Mouse (Mus musculus) forebrain, embryonic 11.5 days (tissue): ENCODE results near the gene Ankef1. TPM values are rescaled to one million over a fixed set of nuclear protein-coding genes. Genes with fewer than 3 reads are reported as not detected.

Experiments used
- polyA plus RNA-seq: library from polyadenylated mRNA; unstranded; fragments of >200 nt; fragmentation: Nextera tagmentation; extraction: Ambion mirVana; gene quantifications from 2 replicates; pipeline ENCODE4 v1.2.1, GENCODE M21; 2014

The Ankef1 gene
- polyA plus RNA-seq, 1 experiment from 2014 or later: 0.57 TPM

Other genes starting within 250 kb of the Ankef1 start
- gene Pak7, start 113.9 kb upstream of the Ankef1 start, polyA plus RNA-seq: 10.5 and 11.0 TPM in 2 replicates
- gene Snap25, start 211.5 kb downstream of the Ankef1 start, polyA plus RNA-seq: 18.0 and 18.8 TPM in 2 replicates